Mouse (Mus musculus): ENCODE data around the gene Foxs1.

GRCm38 (mm10) chr2:152947098-152947497 lies 14.1 kb upstream of the Foxs1 start:
- TF ChIP-seq GATA1 (IDR thresholded peaks at IDR 0.05; ENCODE audit: low read length) = no peak
- TF ChIP-seq TAL1 (IDR thresholded peaks at IDR 0.05; ENCODE audit: low read length) = no peak
